Mouse (Mus musculus) midbrain, embryonic 13.5 days (tissue): ENCODE results near the gene Rpain. TPM values are rescaled to one million over a fixed set of nuclear protein-coding genes. Genes with fewer than 3 reads are reported as not detected.

Source experiments
- ATAC-seq: fragments of 200-750 bp; cut with Nextera tagmentation; 2 replicates; pipeline ENCODE4 v1.8.0; 2017; ENCODE audit warnings: mild to moderate bottlenecking, moderate TSS enrichment, moderate library complexity
- H3K27ac ChIP-seq: fragments of 300-500 bp; sonication (generic); 2 replicates; pipeline ENCODE4 v1.5.1; 2015; ENCODE audit warnings: inconsistent platforms, mild to moderate bottlenecking, moderate library complexity
- H3K27me3 ChIP-seq: fragments of 300-500 bp; sonication (generic); 2 replicates; pipeline ENCODE4 v1.6.1; 2015; ENCODE audit warnings: mild to moderate bottlenecking, inconsistent platforms
- H3K36me3 ChIP-seq: fragments of 300-500 bp; sonication (generic); 2 replicates; pipeline ENCODE4 v1.6.1; 2015; ENCODE audit warnings: mild to moderate bottlenecking, inconsistent platforms
- H3K4me1 ChIP-seq: fragments of 300-500 bp; sonication (generic); replicated peaks from 2 replicates; pipeline ENCODE4 v1.6.1; 2015; ENCODE audit warnings: inconsistent platforms
- H3K4me2 ChIP-seq: fragments of 300-500 bp; sonication (generic); replicated peaks from 2 replicates; pipeline ENCODE4 v1.6.1; 2015; ENCODE audit warnings: moderate library complexity, mild to moderate bottlenecking, inconsistent platforms
- H3K4me3 ChIP-seq: fragments of 300-500 bp; sonication (generic); replicated peaks from 2 replicates; pipeline ENCODE4 v1.5.1; 2015; ENCODE audit warnings: mild to moderate bottlenecking, inconsistent platforms
- H3K9ac ChIP-seq: fragments of 300-500 bp; sonication (generic); replicated peaks from 2 replicates; pipeline ENCODE4 v1.6.1; 2015; ENCODE audit warnings: mild to moderate bottlenecking, inconsistent platforms
- H3K9me3 ChIP-seq: fragments of 300-500 bp; sonication (generic); 2 replicates; pipeline ENCODE4 v1.6.1; 2016; ENCODE audit warnings: mild to moderate bottlenecking, inconsistent platforms
- WGBS: fragments of 180-500 bp; shearing (Covaris S2); methylation state at CpG from one replicate; pipeline ENCODE4 v1.1.7; 2015; 5-methylcytosine and 5-hydroxymethylcytosine counted together
- polyA plus RNA-seq: library from polyadenylated mRNA; unstranded; fragments of >200 nt; fragmentation: Nextera tagmentation; extraction: Ambion mirVana; gene quantifications from 2 replicates; pipeline ENCODE4 v1.2.1, GENCODE M21; 2015

Gene Rpain
- 75.1 and 76.6 TPM in 2 replicates for polyA plus RNA-seq

DNA sequence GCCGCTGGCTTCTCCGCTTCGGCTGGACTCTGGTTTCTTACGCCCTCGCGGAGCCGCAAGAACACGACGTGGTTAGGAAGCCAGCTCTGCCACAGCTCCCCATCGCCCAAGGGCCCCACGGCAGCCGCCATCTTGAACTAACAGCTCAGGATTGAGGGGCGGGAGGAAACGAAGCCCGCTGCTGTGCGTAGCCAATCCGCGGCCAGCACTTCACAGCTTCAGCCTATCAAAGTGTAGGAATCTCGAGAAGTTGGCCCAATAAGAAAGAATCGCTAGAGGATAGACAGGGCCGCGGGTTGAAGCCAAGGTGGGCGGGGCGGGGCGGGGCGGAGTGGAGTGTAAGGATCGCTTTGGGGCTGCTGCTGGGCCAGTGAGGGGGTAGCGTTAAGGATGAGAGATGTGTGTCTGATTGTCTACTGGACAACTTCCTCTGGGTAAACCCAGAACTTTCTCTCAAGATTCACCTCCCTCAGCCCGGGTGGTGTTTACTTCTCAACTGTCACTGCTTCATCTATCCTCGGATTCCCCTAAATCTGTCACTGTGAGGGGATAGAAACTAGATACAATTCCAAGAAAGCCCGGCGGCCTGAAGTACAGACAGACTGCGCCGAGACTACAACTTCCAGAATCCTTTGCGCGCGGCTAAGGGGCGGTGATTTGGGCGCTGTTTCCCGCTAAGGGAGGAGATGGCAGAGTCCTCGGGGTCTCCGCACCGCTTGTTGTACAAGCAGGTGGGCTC lies at the start of gene Rpain, which contains the start of gene Nup88:
Gene Rpain (plus strand): TSS at position 393 of the 739 bp plus-strand sequence.
Gene Nup88 (minus strand): TSS at position 153 of the 739 bp plus-strand sequence.
- Histone ChIP-seq H3K9ac (peak within 1 kb of the TSS; percentile 92), H3K36me3 (peaks cover 37% of the 10 kb centered on the region), H3K4me1 (peaks cover 25% of the 10 kb centered on the region), H3K9me3 (no peaks in the 10 kb centered on the region), H3K27ac (peak within 1 kb of the TSS; percentile 91), H3K4me3 (peak within 1 kb of the TSS; percentile 83), H3K4me2 (peak within 1 kb of the TSS; percentile 85), H3K27me3 (no peaks in the 10 kb centered on the region)
- under 1% methylated on average over 43 of the region's 43 CpGs for WGBS
- peak; percentile 98 for ATAC-seq

GRCm38 (mm10) chr11:70931461-70931860 lies 38.6 kb upstream of the Rpain start:
- Histone ChIP-seq H3K4me1 (no peaks in the 10 kb centered on the region), H3K9ac (no peak overlapping the region), H3K4me3 (no peak overlapping the region), H3K27me3 (no peaks in the 10 kb centered on the region), H3K9me3 (no peaks in the 10 kb centered on the region), H3K4me2 (no peak overlapping the region), H3K27ac (no peak overlapping the region), H3K36me3 (peaks cover 65% of the 10 kb centered on the region)
- WGBS: 92% methylated on average over 5 of the region's 5 CpGs
- ATAC-seq: no peak

GRCm38 (mm10) chr11:70935316-70935715 lies 34.7 kb upstream of the Rpain start:
- Histone ChIP-seq H3K4me1 (no peaks in the 10 kb centered on the region), H3K9me3 (no peaks in the 10 kb centered on the region), H3K27me3 (no peaks in the 10 kb centered on the region), H3K9ac (no peak overlapping the region), H3K36me3 (peaks cover 78% of the 10 kb centered on the region), H3K4me3 (no peak overlapping the region), H3K27ac (no peak overlapping the region), H3K4me2 (no peak overlapping the region)
- WGBS: 90% methylated on average over 7 of the region's 7 CpGs
- no peak for ATAC-seq

- Histone ChIP-seq H3K27ac (no peak overlapping the region), H3K9me3 (no peaks in the 10 kb centered on the region), H3K4me1 (no peaks in the 10 kb centered on the region), H3K4me3 (no peak overlapping the region), H3K4me2 (no peak overlapping the region), H3K36me3 (peaks cover 93% of the 10 kb centered on the region), H3K9ac (no peak overlapping the region), H3K27me3 (no peaks in the 10 kb centered on the region)
- no peak for ATAC-seq
- whole genome bisulfite sequencing: 79% methylated on average over 1 of the region's 1 CpGs
These were observed 27.4 kb upstream of the Rpain start for GRCm38 (mm10) chr11:70942596-70942995.

- H3K4me2 ChIP-seq: no peak overlapping the region
- ATAC-seq: no peak
- H3K36me3 ChIP-seq: peaks cover 92% of the 10 kb centered on the region
- no peaks in the 10 kb centered on the region for H3K9me3 ChIP-seq
- H3K9ac ChIP-seq: no peak overlapping the region
- H3K27me3 ChIP-seq: no peaks in the 10 kb centered on the region
- WGBS: 93% methylated on average over 7 of the region's 7 CpGs
- no peak overlapping the region for H3K4me3 ChIP-seq
- no peak overlapping the region for H3K27ac ChIP-seq
- H3K4me1 ChIP-seq: no peaks in the 10 kb centered on the region
These were observed 26.4 kb upstream of the Rpain start for GRCm38 (mm10) chr11:70943651-70944050.

DNA sequence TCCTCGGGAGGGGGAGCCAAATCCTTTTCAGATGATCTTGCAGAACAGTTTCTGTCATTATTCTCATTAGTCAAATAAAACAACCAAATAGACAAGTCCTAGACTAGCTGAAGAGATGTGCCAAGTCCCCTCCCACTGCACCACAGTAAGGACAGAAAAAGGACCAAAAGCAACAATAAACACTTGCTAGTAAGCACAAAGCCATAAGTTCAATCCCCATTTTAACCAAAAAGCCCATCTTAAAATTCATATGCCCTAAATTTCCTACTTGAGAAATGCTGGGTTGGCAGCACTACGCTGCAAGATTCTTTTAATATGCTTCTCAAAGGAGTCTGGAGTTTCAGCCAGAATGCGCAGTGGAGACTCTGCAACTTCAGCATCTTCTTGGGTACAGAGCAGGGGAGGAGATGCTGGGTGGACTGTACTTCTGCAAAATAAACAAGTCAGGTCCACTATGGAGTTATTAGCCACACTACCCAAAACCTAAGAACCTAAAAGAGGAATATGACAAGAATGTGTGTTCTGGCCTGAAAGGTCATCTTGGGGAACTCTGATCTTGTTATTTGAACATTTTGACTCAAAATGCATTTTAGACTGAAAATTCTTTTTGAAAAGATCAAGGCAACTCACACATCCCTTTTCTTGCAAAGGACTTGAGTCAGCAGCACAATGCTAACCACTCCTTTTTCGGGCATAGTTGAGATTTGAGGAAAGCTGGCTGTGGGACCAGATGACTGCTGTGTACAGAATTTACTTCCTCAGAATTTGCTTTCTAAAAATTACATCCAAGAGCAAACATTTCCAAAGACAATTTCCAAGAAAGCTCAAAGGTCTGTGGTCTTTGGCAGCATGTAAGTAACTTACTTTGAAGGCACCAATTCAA lies 24.8 kb upstream of the Rpain start:
- H3K4me1 ChIP-seq: no peaks in the 10 kb centered on the region
- no peak overlapping the region for H3K4me3 ChIP-seq
- no peak for ATAC-seq
- no peak overlapping the region for H3K4me2 ChIP-seq
- no peak overlapping the region for H3K9ac ChIP-seq
- H3K36me3 ChIP-seq: peaks cover 92% of the 10 kb centered on the region
- H3K9me3 ChIP-seq: no peaks in the 10 kb centered on the region
- no peak overlapping the region for H3K27ac ChIP-seq
- H3K27me3 ChIP-seq: no peaks in the 10 kb centered on the region
- 93% methylated on average over 4 of the region's 4 CpGs for WGBS

DNA sequence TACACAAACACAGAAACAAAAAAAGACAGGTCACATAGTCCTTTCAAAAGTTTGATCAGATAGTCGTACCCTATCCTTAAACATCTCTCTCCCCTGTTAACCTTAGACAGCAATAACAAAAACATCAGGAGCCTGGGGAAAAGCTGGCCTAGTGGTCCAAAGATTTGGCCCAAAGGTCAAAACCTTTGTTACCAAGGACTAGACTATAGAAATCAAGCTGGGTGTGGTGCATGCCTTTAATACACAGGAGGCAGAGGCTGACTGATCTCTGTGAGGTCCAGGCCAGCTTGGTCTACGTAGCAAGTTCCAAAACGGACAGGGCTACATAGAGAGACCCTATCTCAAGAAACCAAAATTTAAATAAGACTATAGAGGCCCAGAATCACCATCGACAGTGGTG lies 15.3 kb upstream of the Rpain start:
- Histone ChIP-seq H3K27me3 (no peaks in the 10 kb centered on the region), H3K4me1 (no peaks in the 10 kb centered on the region), H3K36me3 (peaks cover 93% of the 10 kb centered on the region), H3K9ac (no peak overlapping the region), H3K4me2 (no peak overlapping the region), H3K4me3 (no peak overlapping the region), H3K9me3 (no peaks in the 10 kb centered on the region), H3K27ac (no peak overlapping the region)
- ATAC-seq: no peak
- 92% methylated on average over 4 of the region's 4 CpGs for whole genome bisulfite sequencing

DNA sequence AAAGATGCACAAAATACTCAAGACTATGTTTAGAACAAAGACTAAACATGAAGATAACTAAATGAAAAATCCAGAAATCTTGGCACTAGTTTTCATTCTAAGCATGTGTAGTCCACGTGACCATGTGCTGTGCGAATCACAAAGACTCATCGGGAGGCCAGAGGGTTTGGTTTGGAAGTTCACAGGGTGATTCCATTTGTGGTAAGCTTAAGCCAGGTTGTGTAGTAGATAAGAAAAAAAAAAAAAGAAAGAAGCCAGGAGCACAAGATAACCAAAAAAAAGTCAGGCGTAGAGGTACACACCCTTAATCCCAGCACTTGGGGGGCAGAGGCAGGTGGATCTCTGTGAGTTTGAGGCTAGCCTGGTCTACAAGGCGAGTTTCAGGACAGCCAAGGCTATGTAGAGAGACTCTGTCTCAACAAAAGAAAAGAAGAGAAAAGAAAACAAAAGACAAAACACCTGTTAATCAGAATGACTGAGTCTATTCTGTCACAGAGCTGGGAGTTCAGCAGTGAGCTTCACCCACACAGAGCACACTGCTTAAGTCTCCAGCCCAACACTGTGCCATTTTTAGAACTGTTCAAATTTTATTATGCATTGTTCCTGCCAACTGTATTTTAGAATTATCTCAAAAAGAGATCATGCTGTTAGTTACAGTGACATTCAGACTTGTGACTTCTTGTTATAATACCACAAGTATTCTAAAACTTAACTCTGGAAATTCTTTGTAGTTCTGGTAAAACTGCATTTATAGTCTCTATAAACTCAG lies 9.0 kb upstream of the Rpain start:
- ATAC-seq: no peak
- Histone ChIP-seq H3K27me3 (no peaks in the 10 kb centered on the region), H3K9ac (no peak overlapping the region), H3K27ac (no peak overlapping the region), H3K9me3 (no peaks in the 10 kb centered on the region), H3K4me3 (no peak overlapping the region), H3K36me3 (peaks cover 91% of the 10 kb centered on the region), H3K4me2 (no peak overlapping the region), H3K4me1 (no peaks in the 10 kb centered on the region)
- WGBS: 89% methylated on average over 5 of the region's 5 CpGs

DNA sequence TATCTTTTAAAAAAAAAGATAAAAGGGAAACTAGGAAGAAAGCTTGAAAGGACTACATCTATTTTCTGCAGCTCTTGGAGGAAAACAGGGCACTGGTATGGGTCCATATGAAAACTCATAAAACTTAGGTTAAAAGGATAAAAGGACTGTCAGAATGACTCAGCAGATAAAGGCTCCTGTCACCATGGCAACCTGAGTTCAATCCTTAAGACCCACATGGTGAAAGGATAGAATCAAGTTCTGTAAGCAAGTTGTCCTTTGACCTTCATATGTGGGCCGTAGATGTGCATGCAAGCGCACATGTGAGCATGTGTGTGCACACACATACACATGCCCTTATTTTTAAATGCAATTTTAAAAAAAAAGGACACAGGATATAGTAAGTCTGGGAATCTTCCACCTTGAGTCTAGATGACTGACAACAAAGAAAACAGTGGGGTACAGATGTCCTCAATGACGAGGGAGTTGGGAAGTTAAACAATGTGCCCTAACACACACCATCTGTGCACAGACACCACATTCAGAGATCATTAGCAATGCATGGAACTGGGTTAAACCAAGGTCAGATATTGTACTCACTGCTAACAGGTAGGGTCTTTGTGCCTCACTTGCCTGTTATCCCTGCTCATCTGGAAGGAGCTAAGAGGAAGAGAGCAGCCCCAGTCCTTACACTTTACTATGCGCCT lies 5.6 kb upstream of the Rpain start:
- no peak for ATAC-seq

GRCm38 (mm10) chr11:70969271-70969794 lies 680 bp upstream of the Rpain start:
- Histone ChIP-seq H3K4me1 (peaks cover 25% of the 10 kb centered on the region), H3K4me3 (peak overlapping the region; percentile 83), H3K9ac (peak overlapping the region; percentile 92), H3K27me3 (no peaks in the 10 kb centered on the region), H3K9me3 (no peaks in the 10 kb centered on the region), H3K36me3 (peaks cover 37% of the 10 kb centered on the region), H3K27ac (peak overlapping the region; percentile 91), H3K4me2 (peak overlapping the region; percentile 85)
- under 1% methylated on average over 25 of the region's 25 CpGs for WGBS
- peak; percentile 49 for ATAC-seq

More for the DNA sequence above, 5.6 kb upstream of the Rpain start:
- H3K27me3 ChIP-seq: no peaks in the 10 kb centered on the region
- H3K4me3 ChIP-seq: no peak overlapping the region
- peaks cover 67% of the 10 kb centered on the region for H3K36me3 ChIP-seq
- WGBS: 81% methylated on average over 4 of the region's 4 CpGs
- peaks cover 18% of the 10 kb centered on the region for H3K4me1 ChIP-seq
- H3K4me2 ChIP-seq: no peak overlapping the region
- no peak overlapping the region for H3K9ac ChIP-seq
- no peak overlapping the region for H3K27ac ChIP-seq
- no peaks in the 10 kb centered on the region for H3K9me3 ChIP-seq
